Mouse (Mus musculus) limb, embryonic 11.5 days (tissue): ENCODE results near the gene Hnrnpc. TPM values are rescaled to one million over a fixed set of nuclear protein-coding genes. Genes with fewer than 3 reads are reported as not detected.

Source experiments
- ATAC-seq: fragments of 200-750 bp; cut with Nextera tagmentation; 2 replicates; pipeline ENCODE4 v1.8.0; 2017; ENCODE audit warnings: low read depth; ENCODE audit not compliant: insufficient number of reproducible peaks, low FRiP score, low TSS enrichment
- DNase-seq: peaks from one replicate; pipeline ENCODE4 v3.0.0-alpha.2; 2015; ENCODE audit warnings: low spot score
- H3K27ac ChIP-seq: fragments of 300-500 bp; sonication (generic); replicated peaks from 2 replicates; pipeline ENCODE4 v1.5.1; 2014; ENCODE audit warnings: low read depth, mild to moderate bottlenecking, low read length
- H3K27me3 ChIP-seq: fragments of 300-500 bp; sonication (generic); 2 replicates; pipeline ENCODE4 v1.6.1; 2014; ENCODE audit warnings: mild to moderate bottlenecking, low read length, mixed read lengths; ENCODE audit not compliant: control insufficient read depth, insufficient read depth
- H3K36me3 ChIP-seq: fragments of 300-500 bp; sonication (generic); 2 replicates; pipeline ENCODE4 v1.6.1; 2014; ENCODE audit warnings: mild to moderate bottlenecking, low read length, moderate library complexity, mixed read lengths; ENCODE audit not compliant: control insufficient read depth, insufficient read depth
- H3K4me1 ChIP-seq: fragments of 300-500 bp; sonication (generic); 2 replicates; pipeline ENCODE4 v1.6.1; 2014; ENCODE audit warnings: low read length, mixed read lengths; ENCODE audit not compliant: control insufficient read depth, insufficient read depth
- H3K4me2 ChIP-seq: fragments of 300-500 bp; sonication (generic); 2 replicates; pipeline ENCODE4 v1.6.1; 2014; ENCODE audit warnings: low read depth, mild to moderate bottlenecking, moderate library complexity; ENCODE audit not compliant: severe bottlenecking
- H3K4me3 ChIP-seq: fragments of 300-500 bp; sonication (generic); 2 replicates; pipeline ENCODE4 v1.5.1; 2014; ENCODE audit warnings: low read depth, low read length
- H3K9ac ChIP-seq: fragments of 300-500 bp; sonication (generic); 2 replicates; pipeline ENCODE4 v1.6.1; 2014; ENCODE audit warnings: mild to moderate bottlenecking, low read length
- H3K9me3 ChIP-seq: fragments of 300-500 bp; sonication (generic); 2 replicates; pipeline ENCODE4 v1.6.1; 2016; ENCODE audit warnings: low read length; ENCODE audit not compliant: control insufficient read depth
- WGBS: fragments of 180-500 bp; shearing (Covaris S2); extraction: QIAGEN DNeasy Blood & Tissue Kit; methylation state at CpG from one replicate; pipeline ENCODE4 v1.1.7; 2014; 5-methylcytosine and 5-hydroxymethylcytosine counted together
- polyA plus RNA-seq: library from polyadenylated mRNA; unstranded; fragments of >200 nt; fragmentation: Nextera tagmentation; extraction: Ambion mirVana; gene quantifications from 2 replicates; pipeline ENCODE4 v1.2.1, GENCODE M21; 2014

Gene Hnrnpc
- polyA plus RNA-seq, 1 experiment from 2014 or later: 989 TPM

DNA sequence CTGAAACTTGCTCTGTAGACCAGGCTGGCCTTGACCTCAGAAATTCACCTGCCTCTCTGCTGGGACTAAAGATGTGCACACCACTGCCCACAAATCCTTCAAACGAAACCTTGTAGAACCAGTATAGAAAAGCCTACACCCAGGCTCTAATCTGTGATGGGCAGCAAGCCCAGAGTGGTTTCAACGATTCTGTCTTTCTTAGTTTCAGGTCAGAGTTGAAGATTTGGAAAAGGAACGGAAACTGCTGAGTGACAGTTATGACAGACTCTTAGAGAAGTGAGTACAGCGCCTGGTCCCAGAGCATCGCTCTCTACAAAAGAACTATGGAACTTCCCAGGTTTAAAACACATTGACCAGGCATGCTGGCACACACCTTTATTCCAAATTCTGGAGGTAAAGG lies 29.8 kb upstream of the Hnrnpc start:
- DNase-seq: no peak
- Histone ChIP-seq H3K9ac (no peak overlapping the region), H3K27me3 (no peaks in the 10 kb centered on the region), H3K9me3 (no peaks in the 10 kb centered on the region), H3K36me3 (no peaks in the 10 kb centered on the region), H3K27ac (no peak overlapping the region), H3K4me2 (no peak overlapping the region), H3K4me1 (no peaks in the 10 kb centered on the region), H3K4me3 (no peak overlapping the region)
- no peak for ATAC-seq
- WGBS: 82% methylated on average over 5 of the region's 5 CpGs

DNA sequence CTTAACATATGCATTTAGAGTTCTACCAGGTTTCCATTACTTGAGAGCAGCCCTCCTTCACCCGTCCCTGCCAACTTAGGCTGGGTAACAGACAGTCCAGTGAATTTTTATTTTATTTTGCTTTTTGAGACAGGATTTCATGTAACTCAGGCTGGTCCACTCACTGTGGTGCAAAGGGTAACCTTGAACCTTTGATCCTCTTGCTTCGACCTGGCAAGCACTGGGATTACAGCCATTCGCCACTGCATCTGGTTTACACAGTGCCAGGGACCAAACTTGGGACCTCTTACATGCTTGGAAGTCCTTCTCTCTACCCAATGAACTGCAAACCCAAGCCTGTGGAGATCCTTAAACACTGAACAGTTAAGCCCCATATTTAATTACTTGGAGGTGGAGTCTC lies 20.8 kb upstream of the Hnrnpc start:
- H3K36me3 ChIP-seq: no peaks in the 10 kb centered on the region
- 94% methylated on average over 3 of the region's 3 CpGs for WGBS
- H3K4me2 ChIP-seq: no peak overlapping the region
- H3K27ac ChIP-seq: no peak overlapping the region
- H3K4me1 ChIP-seq: no peaks in the 10 kb centered on the region
- H3K4me3 ChIP-seq: no peak overlapping the region
- ATAC-seq: no peak
- no peaks in the 10 kb centered on the region for H3K9me3 ChIP-seq
- no peaks in the 10 kb centered on the region for H3K27me3 ChIP-seq
- H3K9ac ChIP-seq: no peak overlapping the region
- DNase-seq: no peak

DNA sequence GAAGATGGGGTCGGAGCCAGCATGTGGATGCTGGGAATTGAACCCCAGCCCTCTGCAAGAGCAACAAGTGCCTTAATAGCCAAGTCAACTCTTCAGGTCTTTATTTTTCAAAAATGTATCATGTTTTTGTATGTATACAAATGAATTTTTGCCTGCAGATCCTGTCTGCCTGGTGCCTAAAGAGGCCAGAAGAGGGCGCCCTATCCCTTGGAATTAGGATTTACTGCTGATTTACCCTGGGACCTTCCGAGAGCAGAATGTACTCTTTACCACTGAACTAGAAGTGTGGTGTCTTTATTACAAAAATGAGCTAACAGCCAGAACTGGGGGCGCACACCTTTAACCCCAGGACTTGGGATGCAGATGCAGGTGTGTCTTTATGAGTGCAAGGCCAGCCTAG lies 20.1 kb upstream of the Hnrnpc start:
- ATAC-seq (0 out of 2 replicates have a peak, but pooled peaks have one; percentile 22), DNase-seq (peak; percentile 86)
- Histone ChIP-seq H3K4me3 (no peak overlapping the region), H3K36me3 (no peaks in the 10 kb centered on the region), H3K27me3 (no peaks in the 10 kb centered on the region), H3K9me3 (no peaks in the 10 kb centered on the region), H3K9ac (no peak overlapping the region), H3K4me1 (no peaks in the 10 kb centered on the region), H3K4me2 (no peak overlapping the region), H3K27ac (no peak overlapping the region)
- 24% methylated on average over 4 of the region's 4 CpGs for WGBS

DNA sequence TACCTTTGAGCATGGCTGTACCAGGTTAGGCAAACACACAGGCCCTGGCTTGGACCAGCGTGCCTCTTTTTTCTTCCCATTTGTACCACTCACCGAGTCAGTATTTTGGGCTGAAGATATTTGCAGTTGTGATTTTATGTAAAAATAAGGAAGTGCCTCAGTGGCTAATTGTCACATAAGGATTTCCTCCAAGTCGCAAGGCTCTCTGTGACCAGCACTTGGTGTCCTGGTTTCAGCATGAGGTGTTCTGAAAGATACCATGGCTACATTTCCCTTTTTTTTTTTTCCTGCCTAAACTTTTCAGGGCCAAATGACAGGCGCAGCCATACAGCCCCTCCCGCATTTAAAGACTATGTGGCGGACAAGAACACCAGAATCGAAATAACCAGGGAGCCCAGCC lies 16.3 kb upstream of the Hnrnpc start:
- WGBS: 64% methylated on average over 7 of the region's 7 CpGs
- ATAC-seq: no peak
- Histone ChIP-seq H3K36me3 (no peaks in the 10 kb centered on the region), H3K4me3 (no peak overlapping the region), H3K9ac (no peak overlapping the region), H3K4me1 (no peaks in the 10 kb centered on the region), H3K9me3 (no peaks in the 10 kb centered on the region), H3K4me2 (peak overlapping the region; percentile 74), H3K27ac (no peak overlapping the region), H3K27me3 (no peaks in the 10 kb centered on the region)
- no peak for DNase-seq

DNA sequence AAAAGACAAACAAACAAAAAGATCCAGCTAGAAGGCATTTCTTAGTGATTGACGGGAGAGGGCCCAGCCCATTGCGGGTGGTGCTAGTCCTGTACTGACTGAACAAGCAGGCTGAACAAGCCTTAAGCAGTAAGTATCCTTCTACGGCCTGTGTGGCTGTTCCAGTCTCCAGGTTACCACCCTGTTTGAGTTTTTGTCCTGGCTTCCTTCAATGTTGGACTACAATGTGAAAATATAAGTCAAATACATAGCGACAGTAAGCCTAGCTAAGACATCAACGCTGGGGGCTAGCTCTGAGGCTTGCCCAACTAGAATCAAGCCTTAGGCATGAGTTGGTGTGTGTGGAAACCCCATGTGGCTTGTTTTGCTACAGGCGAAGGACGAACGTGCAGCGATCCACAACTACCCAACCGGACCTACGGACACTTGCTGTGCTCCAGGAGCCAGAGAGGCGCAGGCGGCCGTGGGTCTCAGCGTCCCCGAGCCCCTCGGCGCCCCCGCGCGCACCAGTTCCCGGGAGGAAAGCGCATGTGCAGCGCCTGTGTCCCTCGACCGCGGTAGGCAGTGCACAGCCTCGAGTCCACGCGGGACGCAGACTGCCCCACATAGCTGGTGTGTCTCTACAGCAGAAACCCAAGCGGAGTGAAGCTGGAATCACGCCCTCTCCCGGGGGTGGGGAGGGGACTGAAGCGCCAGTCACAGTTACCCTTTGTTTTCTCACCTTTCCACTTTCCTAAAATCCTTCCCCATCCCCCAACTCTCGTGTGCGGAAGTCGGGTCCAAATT lies 15.2 kb upstream of the Hnrnpc start:
- Histone ChIP-seq H3K9me3 (no peaks in the 10 kb centered on the region), H3K9ac (peak overlapping the region; percentile 83), H3K27ac (peak overlapping the region; percentile 39), H3K27me3 (no peaks in the 10 kb centered on the region), H3K4me3 (peak overlapping the region; percentile 43), H3K4me2 (peak overlapping the region; percentile 74), H3K36me3 (no peaks in the 10 kb centered on the region), H3K4me1 (no peaks in the 10 kb centered on the region)
- ATAC-seq (peak; percentile 71), DNase-seq (peak; percentile 85)
- WGBS: 2% methylated on average over 38 of the region's 38 CpGs

DNA sequence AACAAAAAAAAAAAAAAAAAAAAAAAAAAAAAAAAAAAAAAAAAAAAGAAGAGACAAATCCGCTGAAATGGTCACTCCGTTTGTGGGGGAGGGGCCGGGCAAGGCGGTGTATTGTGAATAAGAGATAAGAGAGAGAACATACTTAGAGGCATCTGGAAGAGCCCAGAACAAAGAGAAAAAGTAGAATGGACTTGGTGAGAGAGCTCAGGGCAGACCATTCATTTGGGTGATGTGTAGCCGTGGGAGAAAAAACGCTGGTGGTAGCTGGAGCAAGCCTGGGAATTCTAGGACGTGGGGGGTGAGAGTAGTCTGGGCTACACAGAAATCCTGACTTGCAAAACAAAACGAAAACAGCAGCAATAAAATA lies 14.6 kb upstream of the Hnrnpc start:
- no peaks in the 10 kb centered on the region for H3K27me3 ChIP-seq
- no peak overlapping the region; the same call in 1 of the 2 replicates for H3K9ac ChIP-seq
- H3K4me3 ChIP-seq: peak overlapping the region; percentile 43; the same call in 1 of the 2 replicates
- H3K36me3 ChIP-seq: no peaks in the 10 kb centered on the region
- peak overlapping the region; percentile 74; the same call in 1 of the 2 replicates for H3K4me2 ChIP-seq
- no peaks in the 10 kb centered on the region for H3K4me1 ChIP-seq
- ATAC-seq (peak; percentile 40; the same call in 1 of the 2 replicates), DNase-seq (peak; percentile 46)
- peak overlapping the region; percentile 39; the same call in 1 of the 2 replicates for H3K27ac ChIP-seq
- 35% methylated on average over 8 of the region's 8 CpGs for WGBS
- no peaks in the 10 kb centered on the region for H3K9me3 ChIP-seq

DNA sequence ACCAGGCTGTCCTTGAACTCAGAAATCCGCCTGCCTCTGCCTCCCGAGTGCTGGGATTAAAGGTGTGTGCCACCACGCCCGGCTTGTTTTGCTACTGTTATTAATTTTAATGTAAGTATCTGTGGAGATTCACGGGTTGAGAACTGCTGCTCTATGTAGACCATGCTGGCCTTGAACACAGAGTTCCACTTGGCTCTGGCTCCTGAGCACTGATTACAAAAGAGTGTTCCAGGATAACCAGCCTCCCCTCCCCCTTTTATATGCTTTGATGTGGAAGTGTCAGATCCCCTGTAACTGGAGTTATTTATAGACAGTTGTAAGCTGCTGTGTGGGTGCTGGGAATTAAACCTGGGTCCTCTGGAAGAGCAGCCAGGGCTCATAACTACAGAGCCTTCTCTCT lies 13.4 kb upstream of the Hnrnpc start:
- Histone ChIP-seq H3K9me3 (no peaks in the 10 kb centered on the region), H3K9ac (no peak overlapping the region), H3K27ac (no peak overlapping the region), H3K4me2 (no peak overlapping the region), H3K36me3 (no peaks in the 10 kb centered on the region), H3K27me3 (no peaks in the 10 kb centered on the region), H3K4me3 (no peak overlapping the region), H3K4me1 (no peaks in the 10 kb centered on the region)
- DNase-seq (no peak), ATAC-seq (no peak)
- 93% methylated on average over 5 of the region's 5 CpGs for WGBS

DNA sequence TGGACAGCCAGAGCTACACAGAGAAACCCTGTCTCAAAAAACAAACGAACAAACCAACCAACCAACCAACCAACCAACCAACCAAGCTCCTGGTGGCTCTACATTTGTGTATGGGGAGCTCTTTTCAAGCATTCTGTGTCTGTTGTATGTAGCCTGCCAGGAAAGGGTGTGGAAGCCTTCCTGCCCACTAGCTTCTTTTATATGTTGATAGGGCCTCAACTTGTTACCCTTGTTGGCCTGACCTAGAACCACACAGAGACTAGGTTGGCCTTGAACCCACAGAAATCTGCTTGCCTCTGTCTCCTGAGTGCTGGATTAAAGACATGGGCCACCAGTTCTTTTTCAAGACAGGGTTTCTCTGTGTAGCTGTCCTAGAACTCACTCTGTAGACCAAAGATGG lies 10.3 kb upstream of the Hnrnpc start:
- ATAC-seq: no peak
- Histone ChIP-seq H3K27ac (no peak overlapping the region), H3K4me3 (no peak overlapping the region), H3K9me3 (no peaks in the 10 kb centered on the region), H3K9ac (no peak overlapping the region), H3K4me2 (no peak overlapping the region), H3K4me1 (no peaks in the 10 kb centered on the region), H3K27me3 (no peaks in the 10 kb centered on the region), H3K36me3 (no peaks in the 10 kb centered on the region)
- DNase-seq: no peak
- WGBS: 69% methylated on average over 1 of the region's 1 CpGs

DNA sequence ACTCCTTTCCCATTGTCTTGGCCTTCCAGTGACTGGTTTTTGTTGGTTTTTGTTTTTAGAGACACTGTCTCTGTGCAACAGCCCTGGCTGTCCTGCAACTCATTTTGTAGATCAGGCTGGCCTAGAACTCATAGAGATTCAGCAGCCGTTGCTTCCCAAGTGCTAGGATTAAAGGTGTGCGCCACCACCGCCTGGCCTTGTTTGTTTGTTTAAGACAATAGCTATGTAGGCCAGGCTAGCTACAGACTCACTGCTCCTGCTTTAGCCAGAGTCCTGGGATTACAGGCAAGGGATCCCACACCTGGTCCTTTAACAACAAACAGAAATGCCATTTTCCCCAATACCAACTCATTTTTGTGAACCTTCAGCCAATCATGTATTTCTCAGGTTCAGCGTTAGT lies 6.5 kb upstream of the Hnrnpc start, which contains the start of gene Rpgrip1:
Rpgrip1 (plus strand) TSS at position 359 of the 400 bp plus-strand sequence.
- no peaks in the 10 kb centered on the region for H3K36me3 ChIP-seq
- no peaks in the 10 kb centered on the region for H3K9me3 ChIP-seq
- WGBS: 86% methylated on average over 4 of the region's 4 CpGs
- H3K9ac ChIP-seq: no peak within 1 kb of the TSS
- no peaks in the 10 kb centered on the region for H3K4me1 ChIP-seq
- no peak within 1 kb of the TSS for H3K4me2 ChIP-seq
- no peak within 1 kb of the TSS for H3K27ac ChIP-seq
- ATAC-seq (no peak), DNase-seq (no peak)
- H3K4me3 ChIP-seq: no peak within 1 kb of the TSS
- H3K27me3 ChIP-seq: no peaks in the 10 kb centered on the region
